Mouse (Mus musculus): ENCODE results near the gene Adamts18.

- no peak for TF ChIP-seq CTCF (IDR thresholded peaks at IDR 0.05; ENCODE audit: control insufficient read depth, insufficient read depth, insufficient replicate concordance, low read depth, low read length)
- TF ChIP-seq POLR2A (IDR thresholded peaks at IDR 0.05; ENCODE audit: control insufficient read depth, low read depth, low read length) = no peak
Measured at GRCm38 (mm10) chr8:113803830-113804611, 44.5 kb downstream of the Adamts18 start.

All from testis, adult 2 months (tissue).